Mouse (Mus musculus) c-Kit-positive CD71-positive TER-119-positive erythroid progenitor cells, embryonic 14.5 days (primary cell): ENCODE results near the gene Limd1.

Experiments used
- DNase-seq: peaks from one replicate; pipeline ENCODE4 v3.0.0-alpha.2; 2013; ENCODE audit warnings: low spot score

The Limd1 gene

DNA sequence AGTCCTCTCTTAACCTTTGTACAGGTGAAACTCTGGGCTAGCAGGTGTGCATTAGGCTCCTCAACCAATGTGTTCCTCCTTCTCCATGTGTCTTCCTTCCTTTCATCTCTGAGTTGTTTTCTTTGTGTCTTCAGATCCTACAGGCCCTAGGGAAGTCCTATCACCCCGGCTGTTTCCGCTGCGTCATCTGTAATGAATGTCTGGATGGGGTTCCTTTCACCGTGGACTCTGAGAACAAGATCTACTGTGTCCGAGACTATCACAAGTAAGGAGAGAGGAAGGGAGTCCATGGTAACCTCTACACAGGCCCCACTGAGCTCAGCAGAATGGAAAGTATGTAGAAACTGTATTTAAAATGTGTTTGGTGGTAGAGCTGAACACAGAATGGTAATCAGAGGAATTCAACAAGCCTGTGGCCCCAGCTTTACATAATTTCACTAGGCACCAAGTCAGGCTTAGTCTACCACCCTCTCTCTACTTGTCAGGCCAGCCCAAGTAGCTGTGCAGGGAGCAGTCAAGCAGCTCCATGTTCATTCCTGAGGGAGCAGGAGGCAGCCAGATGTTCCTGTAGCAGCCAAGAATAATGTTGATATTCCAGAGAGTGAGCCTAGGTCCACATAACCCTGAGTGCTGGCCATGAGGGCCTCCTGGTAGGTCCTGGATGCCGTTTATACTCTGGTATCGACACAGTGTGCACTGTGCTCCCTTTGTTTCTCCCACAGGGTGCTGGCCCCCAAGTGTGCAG is 38.3 kb downstream of the Limd1 start:
- no peak for DNase-seq

DNA sequence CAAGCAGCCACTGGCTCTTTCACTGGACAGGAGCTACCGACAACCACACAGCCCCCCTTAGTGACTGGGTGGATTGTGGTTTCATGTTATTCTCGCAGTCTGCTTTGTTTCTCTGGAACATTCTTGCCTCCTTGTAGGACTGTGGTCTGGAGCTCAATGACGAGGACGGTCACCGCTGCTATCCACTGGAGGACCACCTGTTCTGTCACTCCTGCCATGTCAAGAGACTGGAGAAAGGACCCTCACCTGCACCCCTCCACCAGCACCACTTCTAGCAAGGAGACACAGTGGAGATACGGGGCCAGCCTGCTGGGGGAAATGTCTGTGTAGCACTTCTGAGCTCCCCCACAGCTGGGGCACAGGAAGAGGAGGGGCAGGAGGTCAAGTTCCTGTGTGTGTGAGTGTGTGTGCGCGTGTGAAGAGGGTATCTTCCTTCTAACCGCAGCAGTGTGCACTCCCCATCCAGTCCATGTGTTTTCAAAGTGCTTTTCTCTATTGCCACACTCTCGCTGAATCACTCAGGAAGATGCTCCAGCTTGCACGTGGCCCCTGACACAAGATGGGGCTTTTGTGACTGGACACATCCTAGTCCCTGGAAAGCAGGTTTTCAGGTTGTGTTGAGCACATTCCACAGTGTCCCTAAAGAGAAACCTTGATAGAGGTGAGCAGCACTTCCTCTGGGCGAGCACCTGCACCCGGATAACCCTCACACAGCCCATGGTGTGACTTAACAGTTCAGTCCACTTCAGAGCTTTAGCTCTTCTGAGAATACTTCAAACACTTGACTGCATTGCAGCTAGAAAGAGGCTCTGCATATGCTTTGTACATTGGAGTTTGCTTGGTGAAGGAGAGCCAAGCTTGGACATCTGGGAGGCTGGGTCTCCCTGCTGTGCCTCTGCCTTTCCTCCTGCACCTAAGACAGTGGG is 40.7 kb downstream of the Limd1 start:
- DNase-seq: no peak

DNA sequence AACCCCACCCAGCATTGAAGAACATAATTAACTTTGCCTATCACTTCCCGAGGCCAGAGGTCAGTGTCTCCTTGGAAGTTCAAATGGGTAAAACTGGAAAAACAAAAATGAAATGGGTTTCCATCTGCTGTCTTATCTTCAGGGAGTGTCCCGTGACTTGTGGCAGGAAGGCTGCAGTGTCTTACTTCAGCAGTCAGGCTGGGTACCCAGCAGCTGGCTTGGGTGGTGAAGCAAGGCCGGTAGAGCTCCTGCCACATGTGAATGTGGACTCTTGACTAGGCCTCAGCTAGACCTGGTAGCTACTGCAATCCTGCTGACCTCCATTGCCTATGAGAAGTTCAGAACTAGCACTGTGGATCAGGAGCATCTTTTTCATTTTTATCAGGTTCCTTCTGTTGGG is 42.2 kb downstream of the Limd1 start:
- no peak for DNase-seq

DNA sequence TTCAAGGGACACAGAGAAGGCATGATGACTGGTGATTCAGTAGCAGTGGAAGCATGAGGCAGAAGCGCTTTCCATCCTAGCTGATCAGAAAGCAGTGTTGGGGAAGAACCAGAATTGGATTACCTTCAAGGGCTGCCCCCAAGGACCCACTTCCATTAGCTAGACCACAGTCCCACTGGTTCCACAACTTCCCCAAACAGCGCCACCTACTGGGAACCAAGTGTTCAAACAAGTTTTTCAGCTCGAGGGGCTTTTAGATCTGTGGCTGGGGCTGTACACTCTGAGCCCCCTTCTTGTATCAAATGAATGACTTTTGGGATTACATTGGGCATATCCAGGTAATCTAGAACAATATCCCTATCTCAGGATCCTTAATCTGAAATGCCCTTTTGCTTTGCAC is 45.2 kb downstream of the Limd1 start:
- DNase-seq: peak; percentile 58

DNA sequence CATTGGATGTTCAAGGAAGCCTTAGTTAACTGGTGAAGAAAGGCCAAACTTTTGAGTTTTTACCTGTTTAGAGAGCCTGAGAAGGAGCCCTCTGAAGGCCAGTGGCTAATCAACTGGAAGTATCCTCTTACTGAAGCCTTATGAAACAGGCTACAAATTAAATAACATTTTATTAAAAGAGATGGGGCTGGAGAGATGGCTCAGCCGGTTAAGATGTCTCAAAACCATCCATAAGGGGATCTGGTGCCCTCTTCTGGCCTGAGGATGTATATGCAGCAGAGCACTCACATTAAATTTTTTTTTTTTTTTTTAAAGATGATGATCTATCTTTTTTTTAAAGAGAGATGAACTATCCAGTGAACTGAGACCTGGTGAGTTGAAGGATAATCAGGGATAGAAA is 46.6 kb downstream of the Limd1 start:
- DNase-seq: peak; percentile 80

DNA sequence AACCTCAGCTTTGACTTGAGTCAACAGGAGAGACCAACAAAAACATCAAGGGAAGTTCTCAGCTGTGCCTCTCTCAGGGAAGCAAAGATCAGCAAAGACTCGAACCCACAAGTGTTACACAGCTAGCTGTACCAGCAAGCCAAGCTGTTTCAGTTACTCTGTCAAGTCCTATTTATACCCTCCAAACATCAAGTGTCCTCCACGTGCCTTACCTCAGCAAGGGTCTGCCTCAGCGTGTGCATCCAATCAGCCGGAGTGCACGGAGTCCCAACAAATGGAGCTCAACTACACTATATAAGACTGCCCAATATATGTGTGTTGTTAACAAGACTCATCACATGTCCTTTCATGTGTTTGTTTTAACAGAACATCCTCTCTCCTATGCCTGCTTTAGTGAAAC is 48.0 kb downstream of the Limd1 start:
- no peak for DNase-seq

DNA sequence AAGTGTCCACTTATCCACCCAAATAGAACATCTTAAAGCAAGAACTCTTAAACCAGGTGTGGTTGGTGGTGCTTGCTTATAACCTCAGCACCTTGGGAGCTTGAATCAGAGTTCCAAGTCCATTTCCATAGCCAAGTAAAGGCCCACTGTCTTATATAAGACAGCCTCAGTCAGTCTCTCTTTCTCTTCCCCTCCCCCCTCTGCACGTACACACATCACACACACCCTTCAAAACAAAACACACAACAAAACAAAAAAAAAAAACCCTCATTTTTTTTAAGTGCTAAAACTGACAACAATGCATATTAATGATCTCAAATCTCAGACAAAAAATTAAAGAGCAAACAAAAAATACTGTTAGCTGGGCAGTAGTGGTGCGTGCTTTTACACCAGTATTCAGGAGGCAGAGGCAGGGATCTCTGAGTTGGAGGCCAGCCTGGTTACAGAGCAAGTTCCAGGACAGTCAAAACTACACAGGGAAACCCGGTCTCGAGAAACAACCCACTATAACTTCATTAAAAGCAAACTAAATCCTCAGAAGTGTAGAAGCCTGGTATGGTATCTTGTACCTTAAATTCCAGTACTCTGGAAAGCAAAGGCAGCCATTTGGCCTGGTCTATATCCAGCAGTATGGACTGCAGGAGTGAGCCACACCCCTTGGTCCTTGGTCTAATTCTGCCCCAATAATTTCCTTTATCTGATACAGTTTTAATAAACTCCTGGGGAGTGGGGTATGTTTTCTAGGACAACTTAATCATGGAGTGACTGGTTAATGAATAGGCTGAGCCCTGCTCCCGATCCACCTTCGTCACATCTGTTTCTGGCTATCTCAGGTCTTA is 49.8 kb downstream of the Limd1 start:
- DNase-seq: no peak

DNA sequence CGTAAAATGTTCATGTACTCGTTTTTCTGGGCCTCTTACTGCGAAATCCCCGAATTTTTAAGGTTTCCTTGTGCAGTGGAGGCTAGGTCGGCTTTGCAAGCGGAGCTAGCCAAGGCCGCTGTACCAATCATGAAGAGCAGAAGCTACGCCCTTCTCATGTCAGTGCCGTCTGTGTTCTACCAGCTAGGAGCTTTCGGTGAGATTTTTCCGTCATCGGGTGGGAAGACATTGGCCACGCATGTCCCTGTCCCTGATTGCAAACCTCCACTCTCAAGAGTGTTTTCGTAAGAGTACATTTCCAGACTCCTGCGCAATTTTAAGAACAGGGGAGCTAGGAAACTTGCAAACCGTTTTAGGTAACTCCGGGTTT is 50.4 kb downstream of the Limd1 start:
- peak; percentile 66 for DNase-seq

DNA sequence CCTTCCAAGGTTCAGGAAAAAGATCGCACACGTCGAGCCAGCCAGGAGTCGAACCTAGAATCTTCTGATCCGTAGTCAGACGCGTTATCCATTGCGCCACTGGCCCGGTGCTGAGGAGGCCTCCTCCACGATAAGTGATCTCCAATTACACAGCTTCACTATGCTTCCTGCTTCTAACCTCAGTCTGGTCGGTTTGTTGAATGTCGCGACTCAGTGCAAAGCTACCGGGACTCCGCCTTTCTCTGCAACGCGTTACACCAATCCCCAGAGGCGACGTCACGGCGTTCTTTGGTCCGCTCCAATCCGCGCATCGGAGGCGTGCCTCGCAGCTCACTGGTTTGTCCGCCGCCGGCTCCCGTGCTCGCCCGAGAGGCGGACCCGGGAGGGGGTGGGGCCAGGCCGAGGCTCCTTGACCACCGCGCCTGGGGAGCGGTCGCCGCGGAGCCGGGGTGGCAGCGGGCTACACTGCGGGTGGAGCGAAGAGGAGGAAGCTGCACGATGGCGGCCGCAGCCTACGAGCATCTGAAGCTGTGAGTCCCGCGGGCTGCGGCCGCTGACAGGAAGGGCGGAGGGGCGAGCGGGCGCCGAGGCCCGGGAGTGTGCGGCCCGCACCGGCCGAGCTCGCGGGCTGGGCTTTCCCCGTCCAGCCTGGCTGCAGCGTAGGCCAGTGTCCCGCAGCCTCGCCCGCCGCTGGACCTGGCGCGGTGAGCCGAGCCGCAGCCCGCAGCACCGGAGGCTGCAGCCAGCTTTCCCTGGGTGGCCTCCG is 51.1 kb downstream of the Limd1 start, which contains the start of gene Sacm1l:
Sacm1l (plus strand) TSS at position 368 of the 766 bp plus-strand sequence.
- DNase-seq: peak; percentile 100

DNA sequence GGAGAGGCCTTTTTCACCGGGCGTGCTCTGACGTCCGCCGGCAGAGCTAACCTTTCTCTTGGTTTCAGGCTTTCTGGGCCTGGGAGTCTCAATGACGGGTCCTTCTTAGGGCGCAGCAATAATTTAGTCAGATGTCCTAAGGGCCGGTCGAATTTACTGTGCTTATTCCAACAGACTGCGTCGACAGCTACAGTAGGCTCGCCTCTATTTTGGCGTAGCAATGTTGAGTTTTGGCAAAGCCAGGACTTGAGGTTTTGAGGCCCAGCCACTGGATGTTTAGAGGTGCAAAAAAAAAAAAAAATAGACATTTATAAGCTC is 51.6 kb downstream of the Limd1 start:
- peak; percentile 41 for DNase-seq

DNA sequence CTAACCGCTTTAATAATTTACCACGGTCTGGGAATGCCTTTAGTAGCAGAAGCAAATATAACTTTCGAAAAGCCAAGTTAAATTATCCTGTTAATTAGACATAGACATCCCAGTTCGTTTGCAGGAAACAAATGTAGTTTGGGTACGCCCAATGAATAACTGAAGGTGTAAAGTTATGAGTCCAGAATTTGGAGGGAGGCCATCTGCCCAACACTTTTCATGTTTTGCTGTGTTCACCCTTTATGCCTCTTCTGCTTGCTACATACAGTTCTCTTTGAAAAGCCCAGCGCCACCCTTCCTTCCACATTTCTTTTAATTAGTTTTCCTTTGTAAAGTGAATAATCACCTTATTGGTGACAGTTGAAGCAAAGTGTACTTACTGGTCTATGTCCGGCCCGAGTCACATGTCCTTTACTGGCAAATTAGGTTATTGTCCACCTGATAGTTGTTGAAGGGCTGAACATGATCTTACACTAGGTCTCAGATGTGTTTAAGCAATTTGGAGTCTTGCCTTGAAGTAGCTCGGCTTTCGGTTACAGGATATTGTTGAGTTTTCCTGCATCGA is 52.1 kb downstream of the Limd1 start:
- no peak for DNase-seq

DNA sequence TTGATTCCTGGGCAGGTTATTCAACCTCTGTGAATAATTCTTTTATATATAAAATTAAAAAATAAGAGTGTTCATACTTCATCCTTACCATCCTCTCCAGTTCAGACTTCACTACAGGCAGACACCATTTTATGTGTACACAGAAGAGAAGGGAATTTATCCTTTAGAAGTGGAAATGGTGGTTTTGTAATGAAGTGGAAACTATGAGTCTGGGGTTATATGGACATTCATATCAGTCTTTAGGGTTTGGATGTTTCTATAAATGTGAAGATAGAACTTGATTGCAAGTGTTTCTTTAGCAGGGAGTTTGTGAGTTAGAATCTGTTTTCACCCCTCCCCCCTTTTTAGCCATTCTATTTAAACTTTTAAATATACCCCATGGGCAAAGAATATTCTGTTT is 52.7 kb downstream of the Limd1 start:
- DNase-seq: no peak

DNA sequence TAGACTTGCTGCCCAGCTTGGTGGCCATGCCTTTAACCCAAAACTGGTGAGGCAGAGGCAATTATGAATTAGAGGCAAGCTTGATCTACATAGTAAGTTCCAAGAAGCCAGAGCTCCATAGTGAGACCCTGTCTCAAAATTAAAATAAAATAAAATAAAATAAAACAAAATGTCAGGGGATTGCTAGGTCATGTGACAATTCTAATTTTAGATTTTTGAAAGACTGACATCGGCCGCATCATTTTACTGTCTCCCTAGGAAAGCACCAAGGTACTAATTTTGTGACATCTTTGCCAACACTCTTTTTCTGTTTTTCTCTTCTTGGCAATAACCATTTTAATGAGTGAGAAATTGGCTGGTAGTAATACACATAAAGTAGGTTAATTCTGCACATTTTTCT is 58.1 kb downstream of the Limd1 start:
- DNase-seq: no peak

DNA sequence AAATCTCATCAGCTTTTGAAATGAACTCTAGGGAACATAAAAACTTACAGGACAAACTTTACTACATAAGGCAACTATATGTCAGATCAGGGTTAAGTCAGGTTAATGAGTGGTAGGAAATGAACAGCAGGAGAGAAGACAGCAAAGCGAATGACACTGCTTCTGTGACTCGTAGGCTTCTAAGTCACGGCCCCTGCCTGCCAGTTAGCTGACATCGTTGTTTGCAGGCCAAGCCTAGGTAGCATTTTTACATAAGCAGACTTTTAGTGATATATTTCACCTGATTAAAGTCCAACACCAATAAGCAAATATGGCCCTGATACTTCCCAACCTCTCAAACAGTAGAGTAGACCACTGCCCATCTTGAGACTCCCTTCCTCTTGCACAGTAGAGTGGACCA is 59.7 kb downstream of the Limd1 start:
- no peak for DNase-seq

DNA sequence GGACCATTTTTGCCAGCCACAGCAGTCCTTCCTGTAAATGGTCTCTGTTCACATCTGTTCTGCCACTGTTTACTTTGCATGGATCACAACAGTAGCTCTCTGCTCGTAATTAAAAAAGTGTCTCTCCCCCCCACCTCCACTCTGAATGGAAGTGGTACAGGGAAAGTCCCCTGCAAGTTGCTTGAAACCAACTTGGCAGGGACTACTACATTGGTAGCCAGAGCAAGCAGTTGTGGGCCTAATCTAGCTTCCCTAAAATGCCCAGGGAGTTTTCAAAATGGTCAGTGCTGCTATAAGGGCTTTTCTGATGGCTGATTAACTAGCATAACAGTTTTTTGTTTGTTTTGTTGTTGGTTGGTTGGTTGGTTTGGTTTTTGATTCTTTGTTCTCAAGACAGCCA is 60.6 kb downstream of the Limd1 start:
- no peak for DNase-seq

DNA sequence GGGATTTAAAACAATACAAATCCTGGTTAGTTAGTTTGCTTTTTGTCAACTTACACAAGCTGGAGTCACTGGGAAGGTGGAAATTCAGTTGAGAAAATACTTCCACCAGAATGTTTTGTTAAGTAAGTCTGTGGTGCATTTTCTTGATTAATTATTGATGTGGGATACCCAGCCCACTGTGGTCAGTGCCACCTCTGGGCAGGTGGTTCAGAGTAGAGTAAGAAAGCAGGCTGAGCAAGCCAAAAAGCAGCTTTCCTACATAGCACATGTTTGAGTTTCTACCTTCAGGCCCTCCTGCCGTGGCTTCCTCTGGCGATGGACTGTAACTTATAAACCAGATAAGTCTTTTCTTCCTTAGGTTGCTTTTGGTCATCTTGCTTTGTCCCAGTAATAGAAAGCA is 61.3 kb downstream of the Limd1 start:
- no peak for DNase-seq

DNA sequence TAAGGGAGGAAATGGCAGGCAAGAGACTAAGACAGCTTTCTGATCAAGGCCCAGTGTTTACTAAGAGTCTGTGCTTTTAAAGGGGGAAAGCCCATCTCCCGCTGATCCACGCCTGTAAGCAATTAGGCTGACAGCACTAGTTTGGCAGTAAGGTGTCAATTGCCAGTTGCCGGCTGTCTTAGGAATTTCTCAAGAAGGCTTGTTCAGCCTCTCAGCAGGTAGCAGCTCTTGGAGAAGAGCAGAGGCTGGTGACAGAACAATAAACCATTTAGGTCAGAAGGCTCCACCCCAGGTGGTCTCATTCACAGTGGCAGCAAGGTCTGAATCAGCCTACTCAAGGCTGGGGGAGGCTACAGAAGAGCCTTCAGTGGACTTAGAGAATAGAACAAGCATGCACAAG is 76.1 kb downstream of the Limd1 start:
- DNase-seq: no peak
